Mouse (Mus musculus): ENCODE measurements around the gene Adamtsl4.
"Not testable (repeated sequence)": the region's sequence is repeated elsewhere in the genome, so short reads cannot be mapped to it uniquely, and the experiment has no call there.

Gene Adamtsl4

GRCm38 (mm10) chr3:95698286-95698685 lies 10.6 kb upstream of the Adamtsl4 start:
- DNase-seq = no peak

GRCm38 (mm10) chr3:95696360-95696759 lies 8.6 kb upstream of the Adamtsl4 start:
- DNase-seq = no peak

- no peak for DNase-seq
Observed at GRCm38 (mm10) chr3:95695796-95696195, 8.1 kb upstream of the Adamtsl4 start.

GRCm38 (mm10) chr3:95694808-95695703 lies 7.3 kb upstream of the Adamtsl4 start:
- no peak for DNase-seq

GRCm38 (mm10) chr3:95693821-95694807 lies 6.4 kb upstream of the Adamtsl4 start:
- no peak for DNase-seq

GRCm38 (mm10) chr3:95692677-95693076 lies 5.0 kb upstream of the Adamtsl4 start:
- DNase-seq = peak; percentile 23 to 28

GRCm38 (mm10) chr3:95690552-95690951 lies 2.8 kb upstream of the Adamtsl4 start:
- DNase-seq = not testable (repeated sequence)

- no peak for DNase-seq
Observed at GRCm38 (mm10) chr3:95689940-95690339, 2.2 kb upstream of the Adamtsl4 start.

GRCm38 (mm10) chr3:95689171-95689915 lies 1.6 kb upstream of the Adamtsl4 start:
- DNase-seq = no peak

GRCm38 (mm10) chr3:95687168-95687523 lies 571 bp downstream of the Adamtsl4 start:
- DNase-seq = no peak

- DNase-seq = no peak
Observed at GRCm38 (mm10) chr3:95686492-95687167, 1.1 kb downstream of the Adamtsl4 start.

- no peak for DNase-seq
Observed at GRCm38 (mm10) chr3:95685701-95686100, 2.0 kb downstream of the Adamtsl4 start.

- no peak for DNase-seq
Observed at GRCm38 (mm10) chr3:95685301-95685700, 2.4 kb downstream of the Adamtsl4 start.

- DNase-seq = no peak
Observed at GRCm38 (mm10) chr3:95684846-95685245, 2.9 kb downstream of the Adamtsl4 start.

- no peak for DNase-seq
Observed at GRCm38 (mm10) chr3:95682878-95683277, 4.8 kb downstream of the Adamtsl4 start.

GRCm38 (mm10) chr3:95681365-95681764 lies 6.4 kb downstream of the Adamtsl4 start:
- DNase-seq = no peak

GRCm38 (mm10) chr3:95680673-95681072 lies 7.0 kb downstream of the Adamtsl4 start:
- no peak for DNase-seq

GRCm38 (mm10) chr3:95679551-95679950 lies 8.2 kb downstream of the Adamtsl4 start:
- DNase-seq = no peak

GRCm38 (mm10) chr3:95677420-95678090 lies 10.2 kb downstream of the Adamtsl4 start:
- DNase-seq = no peak

- peak; percentile 79 for DNase-seq
Observed at GRCm38 (mm10) chr3:95676745-95677419, 10.8 kb downstream of the Adamtsl4 start.
